Mouse (Mus musculus) forebrain, embryonic 13.5 days (tissue): ENCODE results near the gene Dio1. TPM values are rescaled to one million over a fixed set of nuclear protein-coding genes. Genes with fewer than 3 reads are reported as not detected.

Source experiments
- polyA plus RNA-seq: library from polyadenylated mRNA; unstranded; fragments of >200 nt; fragmentation: Nextera tagmentation; extraction: Ambion mirVana; gene quantifications from 2 replicates; pipeline ENCODE4 v1.2.1, GENCODE M21; 2015

The Dio1 gene
- polyA plus RNA-seq, 1 experiment from 2014 or later = not detected

Other genes with a start within 250 kb of the Dio1 start
- gene Mrpl37, start 240.3 kb downstream of the Dio1 start, polyA plus RNA-seq = 81.4 and 81.9 TPM in 2 replicates
- gene Cyb5rl, start 240.2 kb downstream of the Dio1 start, polyA plus RNA-seq = 4.8 and 5.6 TPM in 2 replicates
- not detected in 2 replicates for gene Cdcp2, start 210.3 kb downstream of the Dio1 start, polyA plus RNA-seq
- 335 and 337 TPM in 2 replicates for gene Tmem59, start 128.8 kb downstream of the Dio1 start, polyA plus RNA-seq
- 38.9 and 52.3 TPM in 2 replicates for gene Tceanc2, start 128.1 kb downstream of the Dio1 start, polyA plus RNA-seq
- not detected in 2 replicates for gene Ldlrad1, start 98.0 kb downstream of the Dio1 start, polyA plus RNA-seq
- gene Lrrc42, start 53.6 kb downstream of the Dio1 start, polyA plus RNA-seq = 67.4 and 68.9 TPM in 2 replicates
- 32.6 and 39.5 TPM in 2 replicates for gene Hspb11, start 53.6 kb downstream of the Dio1 start, polyA plus RNA-seq
- 45.8 and 51.1 TPM in 2 replicates for gene Yipf1, start 7.2 kb upstream of the Dio1 start, polyA plus RNA-seq
- 23.7 and 27.6 TPM in 2 replicates for gene Ndc1, start 60.6 kb upstream of the Dio1 start, polyA plus RNA-seq
- 0.75 and 0.84 TPM in 2 replicates for gene Glis1, start 127.4 kb upstream of the Dio1 start, polyA plus RNA-seq